ENCODE assay signal across 11 mouse cellular contexts in the genomic region with DNA sequence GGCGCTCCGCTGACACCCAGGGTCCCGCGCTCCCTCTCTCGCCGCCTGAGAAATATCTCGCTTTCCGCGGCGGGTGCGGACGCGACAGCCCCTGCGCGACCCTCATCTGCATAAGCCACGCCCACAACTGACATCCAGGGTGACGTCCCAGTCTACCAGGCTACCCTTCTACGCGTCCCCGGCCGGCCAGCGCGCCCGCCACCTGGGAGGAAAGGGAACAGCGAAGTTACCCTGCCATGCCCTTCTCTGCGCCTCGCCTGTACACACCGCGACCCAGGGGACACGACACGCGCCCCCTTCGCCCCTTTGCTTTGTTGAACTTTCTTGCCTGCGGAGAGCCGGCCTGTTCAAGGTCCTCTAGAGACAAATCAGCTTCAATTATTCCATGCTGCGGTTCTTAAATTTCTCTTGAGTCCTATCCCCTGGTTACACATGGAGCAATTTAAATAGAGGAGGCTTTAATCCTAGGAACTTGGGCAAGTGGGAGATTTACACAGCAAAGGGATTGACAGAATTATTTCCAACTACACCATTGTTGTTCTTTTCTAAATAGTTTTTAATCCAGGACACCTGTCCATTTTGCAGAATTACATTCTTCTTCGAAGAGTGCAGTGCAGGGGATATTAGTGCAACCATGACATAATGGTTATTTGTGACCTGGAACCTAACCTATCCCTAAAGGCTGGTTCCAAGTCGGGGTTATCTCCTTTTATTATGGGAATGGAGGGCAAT. TPM values are rescaled to one million over a fixed set of nuclear protein-coding genes. Genes with fewer than 3 reads are reported as not detected.
DNase-seq lines count a peak whose midpoint lies in the region; ATAC-seq and TF ChIP-seq lines count a peak whose summit lies in the region.
"Not testable (repeated sequence)": the region's sequence is repeated elsewhere in the genome, so short reads cannot be mapped to it uniquely, and the experiment has no call there.
"Had no signal": no experiment of that assay in that cellular context is flagged by ENCODE, and none has a peak within 500 bp of the region (broad histone marks: within the 10 kb centered on the region; RNA-seq: fewer than 3 reads in every experiment).

No protein-coding gene starts in this region.

- not testable (repeated sequence) for TF ChIP-seq POLR2A in cerebellum, adult 2 months (IDR thresholded peaks at IDR 0.05; ENCODE audit: borderline replicate concordance, insufficient read depth, low read length)

- WGBS in cerebellum, adult 2 months, result 8% methylated on average over 9 of the region's 38 CpGs
- 11% methylated on average over 8 of the region's 38 CpGs for WGBS in forebrain, embryonic 13.5 days
- 15% methylated on average over 5 of the region's 38 CpGs for WGBS in heart, embryonic 16.5 days
- 14% methylated on average over 5 of the region's 38 CpGs for WGBS in intestine, postnatal 0 days
- WGBS in liver, embryonic 12.5 days (ENCODE audit: insufficient replicate concordance), result 14% methylated on average over 9 of the region's 38 CpGs
- 9% methylated on average over 9 of the region's 38 CpGs for WGBS in midbrain, embryonic 10.5 days

- not testable (repeated sequence) for H3K27me3 ChIP-seq in cerebellum, adult 2 months (ENCODE audit: control insufficient read depth, insufficient read depth, low read length); heart, embryonic 16.5 days (ENCODE audit: control insufficient read depth, insufficient read depth, low read length); intestine, postnatal 0 days (replicated peaks; ENCODE audit: control insufficient read depth, insufficient read depth, low read length); liver, embryonic 12.5 days (replicated peaks)
- peaks cover 16% of the 10 kb centered on the region; the same call in 1 of the 2 replicates for H3K27me3 ChIP-seq in forebrain, embryonic 13.5 days
- peaks cover 25% of the 10 kb centered on the region for H3K27me3 ChIP-seq in midbrain, embryonic 10.5 days (ENCODE audit: low read depth, poor library complexity, severe bottlenecking)

- not testable (repeated sequence) for H3K27ac ChIP-seq in cerebellum, adult 2 months (ENCODE audit: insufficient read depth, low read length); forebrain, embryonic 13.5 days; intestine, postnatal 0 days (ENCODE audit: low read depth, low read length); midbrain, embryonic 10.5 days (replicated peaks)
- peak overlapping the region; percentile 98 for H3K27ac ChIP-seq in heart, embryonic 16.5 days (ENCODE audit: low read length)
- peak overlapping the region; percentile 98 for H3K27ac ChIP-seq in liver, embryonic 12.5 days

- H3K4me3 ChIP-seq in cerebellum, adult 2 months (replicated peaks; ENCODE audit: insufficient read depth, low read depth, low read length), result peak overlapping the region; percentile 54
- peak overlapping the region; percentile 27; the same call in 1 of the 2 replicates for H3K4me3 ChIP-seq in forebrain, embryonic 13.5 days
- peak overlapping the region; percentile 38 for H3K4me3 ChIP-seq in heart, embryonic 16.5 days (ENCODE audit: low read length)
- H3K4me3 ChIP-seq in intestine, postnatal 0 days (ENCODE audit: low read depth, low read length), result peak overlapping the region; percentile 31
- peak overlapping the region; percentile 61 for H3K4me3 ChIP-seq in liver, embryonic 12.5 days
- peak overlapping the region; percentile 51 for H3K4me3 ChIP-seq in midbrain, embryonic 10.5 days

- not testable (repeated sequence) for H3K9ac ChIP-seq in forebrain, embryonic 13.5 days; intestine, postnatal 0 days (ENCODE audit: low read depth, low read length)
- H3K9ac ChIP-seq in heart, embryonic 16.5 days (ENCODE audit: low read length), result peak overlapping the region; percentile 70
- peak overlapping the region; percentile 79 for H3K9ac ChIP-seq in liver, embryonic 12.5 days

- peak overlapping the region; percentile 62 for H3K4me2 ChIP-seq in forebrain, embryonic 13.5 days
- H3K4me2 ChIP-seq in heart, embryonic 16.5 days (ENCODE audit: low read depth, low read length), result peak overlapping the region; percentile 82
- peak overlapping the region; percentile 57 for H3K4me2 ChIP-seq in intestine, postnatal 0 days (replicated peaks; ENCODE audit: low read depth)
- H3K4me2 ChIP-seq in liver, embryonic 12.5 days, result peak overlapping the region; percentile 83

- H3K36me3 ChIP-seq in forebrain, embryonic 13.5 days (ENCODE audit: poor library complexity, severe bottlenecking); heart, embryonic 16.5 days (ENCODE audit: control insufficient read depth, insufficient read depth); intestine, postnatal 0 days (ENCODE audit: control insufficient read depth, insufficient read depth); liver, embryonic 12.5 days; midbrain, embryonic 10.5 days: not testable (repeated sequence)

- H3K4me1 ChIP-seq in cerebellum, adult 2 months (ENCODE audit: control insufficient read depth, insufficient read depth, low read length); forebrain, embryonic 13.5 days; intestine, postnatal 0 days (replicated peaks; ENCODE audit: control insufficient read depth, insufficient read depth, low read length): not testable (repeated sequence)
- peaks cover 15% of the 10 kb centered on the region for H3K4me1 ChIP-seq in heart, embryonic 16.5 days (ENCODE audit: control insufficient read depth, insufficient read depth, low read length)
- peaks cover 23% of the 10 kb centered on the region for H3K4me1 ChIP-seq in liver, embryonic 12.5 days
- peaks cover 22% of the 10 kb centered on the region for H3K4me1 ChIP-seq in midbrain, embryonic 10.5 days

- ATAC-seq in forebrain, embryonic 13.5 days, result peak; percentile 81
- peak; percentile 81 for ATAC-seq in heart, embryonic 16.5 days (replicated peaks; ENCODE audit: extremely low read depth, insufficient read depth, low FRiP score)
- peak; percentile 71 for ATAC-seq in intestine, postnatal 0 days
- peak; percentile 69 for ATAC-seq in liver, embryonic 12.5 days
- peak; percentile 64 for ATAC-seq in neutrophil, adult 5-6 weeks (ENCODE audit: extremely low read depth, insufficient number of reproducible peaks, low FRiP score, poor library complexity, severe bottlenecking)

- peak; percentile 25 to 29 for DNase-seq in B cell, adult 2 months
- not testable (repeated sequence) for DNase-seq in cerebellum, adult 2 months; midbrain, embryonic 10.5 days (ENCODE audit: low spot score)

- TF ChIP-seq CTCF in cerebellum, adult 2 months (IDR thresholded peaks at IDR 0.05; ENCODE audit: borderline replicate concordance, insufficient read depth, low read depth, low read length); intestine, postnatal 0 days (IDR thresholded peaks at IDR 0.05; ENCODE audit: low read depth): not testable (repeated sequence)

- H3K9me3 ChIP-seq in forebrain, embryonic 13.5 days (replicated peaks); heart, embryonic 16.5 days (replicated peaks; ENCODE audit: control insufficient read depth, low read length); intestine, postnatal 0 days (ENCODE audit: control insufficient read depth); liver, embryonic 12.5 days (replicated peaks); midbrain, embryonic 10.5 days (replicated peaks): not testable (repeated sequence)

RNA-seq across cellular contexts. Expression of a gene that starts 34.9 kb away (rescaled TPM):
- not detected in 2 replicates for polyA plus RNA-seq in cerebellum, adult 2 months (2012; rRNA removed)
- not detected in 2 replicates for polyA plus RNA-seq in forebrain, embryonic 13.5 days (2015; fragmentation: Nextera tagmentation; extraction: Ambion mirVana)
- 1.3 and 1.5 TPM in 2 replicates for polyA plus RNA-seq in heart, embryonic 16.5 days (2015; fragmentation: Nextera tagmentation; extraction: Ambion mirVana)
- 0.54 and 0.56 TPM in 2 replicates for polyA plus RNA-seq in intestine, postnatal 0 days (2015; fragmentation: Nextera tagmentation; extraction: Ambion mirVana)
- polyA plus RNA-seq in liver, embryonic 12.5 days (2016; fragmentation: Nextera tagmentation; extraction: Ambion mirVana), result not detected in 2 replicates
- polyA plus RNA-seq in midbrain, embryonic 10.5 days (2016; fragmentation: Nextera tagmentation; extraction: Ambion mirVana), result 0.20 and 0.30 TPM in 2 replicates
- not detected in 2 replicates for total RNA-seq in neutrophil, adult 5-6 weeks (2017)
- total RNA-seq: gastrocnemius, postnatal 4 days; left cerebral cortex, adult 8-10 months had no signal
- polyA plus RNA-seq: C2C12 had no signal

RNA-seq across cellular contexts. Expression of a gene that starts 38.0 kb away (rescaled TPM):
- polyA plus RNA-seq in cerebellum, adult 2 months (2012; rRNA removed), result 0.21 and 0.41 TPM in 2 replicates
- 0.25 and 0.36 TPM in 2 replicates for polyA plus RNA-seq in forebrain, embryonic 13.5 days (2015; fragmentation: Nextera tagmentation; extraction: Ambion mirVana)
- 8.5 and 10.9 TPM in 2 replicates for polyA plus RNA-seq in heart, embryonic 16.5 days (2015; fragmentation: Nextera tagmentation; extraction: Ambion mirVana)
- polyA plus RNA-seq in intestine, postnatal 0 days (2015; fragmentation: Nextera tagmentation; extraction: Ambion mirVana), result 0.07 TPM in 1 of 2 replicates, not detected in the other
- polyA plus RNA-seq in liver, embryonic 12.5 days (2016; fragmentation: Nextera tagmentation; extraction: Ambion mirVana), result 0.68 and 0.98 TPM in 2 replicates
- polyA plus RNA-seq in midbrain, embryonic 10.5 days (2016; fragmentation: Nextera tagmentation; extraction: Ambion mirVana), result 1.5 and 2.1 TPM in 2 replicates
- total RNA-seq in neutrophil, adult 5-6 weeks (2017), result not detected in 2 replicates
